Mouse (Mus musculus) neural tube, embryonic 14.5 days (tissue): ENCODE measurements around the gene Sppl2b. TPM values are rescaled to one million over a fixed set of nuclear protein-coding genes. Genes with fewer than 3 reads are reported as not detected.
A peak's percentile ranks its signal among the peaks of the same experiment; 100 is the strongest.

ENCODE experiments used
- ATAC-seq: fragments of 200-750 bp; cut with Nextera tagmentation; 2 replicates; pipeline ENCODE4 v1.8.0; 2017; ENCODE audit warnings: low read depth, mild to moderate bottlenecking, moderate TSS enrichment, moderate library complexity
- H3K27ac ChIP-seq: fragments of 300-500 bp; sonication (generic); 2 replicates; pipeline ENCODE4 v1.5.1; 2014; ENCODE audit warnings: low read depth, mild to moderate bottlenecking, control low read depth, low read length, moderate library complexity, mixed read lengths
- H3K27me3 ChIP-seq: fragments of 300-500 bp; sonication (generic); 2 replicates; pipeline ENCODE4 v1.6.1; 2014; ENCODE audit warnings: low read length; ENCODE audit not compliant: control insufficient read depth, insufficient read depth
- H3K36me3 ChIP-seq: fragments of 300-500 bp; sonication (generic); 2 replicates; pipeline ENCODE4 v1.6.1; 2014; ENCODE audit warnings: low read length, mixed read lengths; ENCODE audit not compliant: control insufficient read depth, insufficient read depth
- H3K4me1 ChIP-seq: fragments of 300-500 bp; sonication (generic); 2 replicates; pipeline ENCODE4 v1.6.1; 2014; ENCODE audit warnings: low read length; ENCODE audit not compliant: control insufficient read depth, insufficient read depth
- H3K4me2 ChIP-seq: fragments of 300-500 bp; sonication (generic); 2 replicates; pipeline ENCODE4 v1.6.1; 2014; ENCODE audit warnings: mild to moderate bottlenecking, low read depth, low read length, control low read depth
- H3K4me3 ChIP-seq: fragments of 300-500 bp; sonication (generic); 2 replicates; pipeline ENCODE4 v1.5.1; 2014; ENCODE audit warnings: low read depth, low read length, control low read depth, mixed read lengths
- H3K9ac ChIP-seq: fragments of 300-500 bp; sonication (generic); replicated peaks from 2 replicates; pipeline ENCODE4 v1.6.1; 2014; ENCODE audit warnings: low read depth, mild to moderate bottlenecking, control low read depth, low read length, mixed read lengths
- H3K9me3 ChIP-seq: fragments of 300-500 bp; sonication (generic); 2 replicates; pipeline ENCODE4 v1.6.1; 2016; ENCODE audit warnings: low read length; ENCODE audit not compliant: control insufficient read depth
- WGBS: fragments of 180-500 bp; shearing (Covaris S2); extraction: QIAGEN DNeasy Blood & Tissue Kit; methylation state at CpG from one replicate; pipeline ENCODE4 v1.1.7; 2014; 5-methylcytosine and 5-hydroxymethylcytosine counted together
- polyA plus RNA-seq: library from polyadenylated mRNA; unstranded; fragments of >200 nt; fragmentation: Nextera tagmentation; extraction: Ambion mirVana; gene quantifications from 2 replicates; pipeline ENCODE4 v1.2.1, GENCODE M21; 2014

Gene Sppl2b
- polyA plus RNA-seq, 1 experiment from 2014 or later = 61.5 TPM

DNA sequence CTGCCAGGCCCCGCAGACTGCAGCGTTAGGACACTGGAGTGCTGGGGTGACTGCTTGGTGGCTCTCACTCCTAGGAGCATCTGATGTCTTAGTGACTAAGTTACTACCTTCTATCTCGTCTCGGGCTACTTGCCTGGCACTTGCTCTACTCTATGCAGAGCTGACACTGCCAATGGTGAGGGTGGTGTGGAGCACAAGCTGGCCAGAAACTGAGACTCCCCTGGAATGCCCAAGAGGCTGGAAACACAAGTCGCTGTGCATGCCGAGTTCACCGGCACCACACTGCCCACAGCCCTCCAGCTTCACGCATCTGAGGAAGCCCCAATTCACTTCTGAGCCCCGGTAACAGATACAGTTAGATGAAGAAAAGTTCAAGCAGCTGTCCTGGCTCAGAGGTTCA is 19.0 kb downstream of the Sppl2b start:
- ATAC-seq = no peak
- WGBS = 82% methylated on average over 9 of the region's 9 CpGs
- Histone ChIP-seq H3K4me2 (no peak overlapping the region), H3K4me3 (no peak overlapping the region), H3K9me3 (no peaks in the 10 kb centered on the region), H3K9ac (0 out of 2 replicates have a peak overlapping the region, but pooled peaks have one; percentile 3), H3K36me3 (no peaks in the 10 kb centered on the region), H3K27me3 (no peaks in the 10 kb centered on the region), H3K4me1 (no peaks in the 10 kb centered on the region), H3K27ac (no peak overlapping the region)

DNA sequence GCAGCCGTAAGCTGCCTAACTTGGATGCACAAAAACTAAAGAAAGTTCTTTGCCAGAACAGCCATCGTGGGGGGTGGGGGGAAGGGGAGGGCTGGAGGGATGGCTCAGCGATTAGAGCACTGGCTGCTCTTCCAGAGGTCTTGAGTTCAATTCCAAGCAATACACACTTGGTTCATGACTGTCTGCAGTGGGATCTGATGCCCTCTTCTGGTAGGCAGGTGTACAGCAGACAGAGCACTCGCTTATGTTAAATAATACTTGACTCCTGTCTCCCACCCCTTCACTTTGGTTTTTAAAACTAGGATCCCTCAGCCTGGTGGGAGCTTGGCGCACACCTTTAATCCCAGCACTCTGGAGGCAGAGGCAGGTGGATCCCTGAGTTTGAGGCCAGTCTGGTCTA is 21.0 kb downstream of the Sppl2b start:
- WGBS = 28% methylated on average over 5 of the region's 5 CpGs

DNA sequence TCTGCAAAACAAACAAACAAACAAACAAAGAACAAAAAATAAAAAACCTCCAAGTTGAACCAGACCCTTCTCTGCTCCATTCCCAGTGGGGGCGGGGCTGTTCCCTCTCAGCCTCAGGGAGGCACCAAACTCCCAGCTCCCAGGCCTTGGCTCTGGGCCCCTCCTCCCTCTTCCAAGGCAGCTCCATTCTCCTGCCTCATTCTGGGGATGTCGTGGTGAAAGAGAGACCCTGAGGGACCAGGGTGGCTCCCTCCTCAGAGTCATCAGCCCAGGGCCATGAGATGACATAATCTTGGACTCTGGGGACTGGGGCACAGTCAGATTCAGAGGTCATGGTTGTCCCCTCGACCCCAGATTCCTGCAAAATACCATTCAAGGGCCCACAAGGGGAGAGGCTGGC is 21.5 kb downstream of the Sppl2b start:
- Histone ChIP-seq H3K4me3 (no peak overlapping the region), H3K27me3 (no peaks in the 10 kb centered on the region), H3K27ac (no peak overlapping the region), H3K36me3 (no peaks in the 10 kb centered on the region), H3K9ac (no peak overlapping the region), H3K4me2 (no peak overlapping the region), H3K9me3 (no peaks in the 10 kb centered on the region), H3K4me1 (no peaks in the 10 kb centered on the region)
- WGBS = 28% methylated on average over 3 of the region's 3 CpGs
- no peak for ATAC-seq

More for the DNA sequence above, 21.0 kb downstream of the Sppl2b start:
- no peak overlapping the region for H3K27ac ChIP-seq
- H3K4me3 ChIP-seq = no peak overlapping the region
- no peak for ATAC-seq
- no peaks in the 10 kb centered on the region for H3K36me3 ChIP-seq
- no peak overlapping the region for H3K4me2 ChIP-seq
- no peaks in the 10 kb centered on the region for H3K9me3 ChIP-seq
- no peaks in the 10 kb centered on the region for H3K4me1 ChIP-seq
- no peak overlapping the region for H3K9ac ChIP-seq
- no peaks in the 10 kb centered on the region for H3K27me3 ChIP-seq

DNA sequence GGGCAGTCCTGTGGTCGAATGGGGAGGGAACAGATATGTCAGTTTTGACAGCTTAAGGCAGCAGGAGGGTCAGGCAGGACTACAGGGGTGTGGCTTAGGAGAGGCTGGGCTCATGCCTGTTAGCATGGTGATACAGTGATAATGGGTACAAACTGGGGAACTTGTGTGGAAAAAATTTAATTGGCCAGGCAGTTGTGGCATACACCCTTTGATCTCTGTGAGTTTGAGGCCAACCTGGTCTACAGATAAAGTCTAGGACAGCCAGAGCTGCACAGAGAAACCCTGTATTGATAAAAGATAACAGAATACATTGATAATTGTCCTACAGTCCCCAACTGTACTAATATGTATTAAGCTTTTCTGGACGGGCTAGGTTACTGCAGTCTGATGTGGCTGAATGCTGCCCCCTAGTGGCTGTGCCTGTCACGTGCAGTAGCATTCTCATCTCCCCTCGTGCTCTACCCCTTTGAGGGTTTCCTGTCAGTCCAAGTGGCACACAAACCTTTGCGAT is 25.1 kb downstream of the Sppl2b start:
- WGBS = 25% methylated on average over 5 of the region's 5 CpGs
- no peak overlapping the region for H3K9ac ChIP-seq
- no peak overlapping the region for H3K4me3 ChIP-seq
- H3K27me3 ChIP-seq = no peaks in the 10 kb centered on the region
- no peaks in the 10 kb centered on the region for H3K4me1 ChIP-seq
- H3K36me3 ChIP-seq = no peaks in the 10 kb centered on the region
- H3K9me3 ChIP-seq = no peaks in the 10 kb centered on the region
- H3K4me2 ChIP-seq = no peak overlapping the region
- ATAC-seq = no peak; the same call in 1 of the 2 replicates
- H3K27ac ChIP-seq = no peak overlapping the region

DNA sequence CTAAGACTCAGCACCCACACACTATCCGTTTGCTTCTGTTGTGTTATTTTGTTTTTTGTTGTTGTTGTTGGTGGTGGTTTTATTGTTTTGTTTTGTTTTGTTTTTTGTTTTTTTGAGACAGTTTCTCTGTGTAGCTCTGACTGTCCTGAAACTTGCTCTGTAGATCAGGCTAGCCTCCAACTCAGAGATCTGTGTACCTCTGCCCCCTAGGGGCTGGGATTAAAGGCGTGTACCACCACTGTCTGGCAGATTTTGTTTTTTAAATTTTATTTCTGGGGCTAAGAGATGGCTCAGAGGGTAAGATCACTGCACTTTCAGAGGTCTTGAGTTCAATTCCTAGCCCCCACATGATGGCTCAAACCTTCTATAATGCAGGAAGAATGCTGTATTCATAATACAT is 25.8 kb downstream of the Sppl2b start:
- no peaks in the 10 kb centered on the region for H3K4me1 ChIP-seq
- H3K9me3 ChIP-seq = no peaks in the 10 kb centered on the region
- 76% methylated on average over 2 of the region's 2 CpGs for WGBS
- no peaks in the 10 kb centered on the region for H3K27me3 ChIP-seq
- no peaks in the 10 kb centered on the region for H3K36me3 ChIP-seq
- no peak for ATAC-seq
- no peak overlapping the region for H3K27ac ChIP-seq
- no peak overlapping the region for H3K4me3 ChIP-seq
- H3K9ac ChIP-seq = no peak overlapping the region
- H3K4me2 ChIP-seq = no peak overlapping the region

DNA sequence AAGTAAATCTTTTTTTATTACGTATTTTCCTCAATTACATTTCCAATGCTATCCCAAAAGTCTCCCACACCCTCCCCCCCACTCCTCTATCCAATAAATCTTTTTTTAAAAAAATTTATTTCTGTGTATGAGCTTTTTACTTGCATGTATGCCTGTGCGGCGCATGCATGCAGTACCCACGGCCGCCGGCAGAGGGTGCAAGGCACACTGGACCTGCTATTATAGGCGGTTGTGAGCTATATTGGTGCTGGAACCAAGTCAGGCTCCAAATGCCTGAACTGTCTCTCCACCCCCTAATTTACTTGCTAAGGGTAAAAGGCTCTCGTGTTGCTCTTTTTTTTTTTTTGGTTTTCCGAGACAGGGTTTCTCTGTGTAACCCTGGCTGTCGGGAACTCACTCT is 26.2 kb downstream of the Sppl2b start:
- H3K4me1 ChIP-seq = no peaks in the 10 kb centered on the region
- 22% methylated on average over 10 of the region's 10 CpGs for WGBS
- ATAC-seq = no peak
- H3K27me3 ChIP-seq = no peaks in the 10 kb centered on the region
- no peak overlapping the region for H3K27ac ChIP-seq
- no peaks in the 10 kb centered on the region for H3K36me3 ChIP-seq
- no peaks in the 10 kb centered on the region for H3K9me3 ChIP-seq
- no peak overlapping the region for H3K9ac ChIP-seq
- H3K4me2 ChIP-seq = no peak overlapping the region
- H3K4me3 ChIP-seq = no peak overlapping the region

DNA sequence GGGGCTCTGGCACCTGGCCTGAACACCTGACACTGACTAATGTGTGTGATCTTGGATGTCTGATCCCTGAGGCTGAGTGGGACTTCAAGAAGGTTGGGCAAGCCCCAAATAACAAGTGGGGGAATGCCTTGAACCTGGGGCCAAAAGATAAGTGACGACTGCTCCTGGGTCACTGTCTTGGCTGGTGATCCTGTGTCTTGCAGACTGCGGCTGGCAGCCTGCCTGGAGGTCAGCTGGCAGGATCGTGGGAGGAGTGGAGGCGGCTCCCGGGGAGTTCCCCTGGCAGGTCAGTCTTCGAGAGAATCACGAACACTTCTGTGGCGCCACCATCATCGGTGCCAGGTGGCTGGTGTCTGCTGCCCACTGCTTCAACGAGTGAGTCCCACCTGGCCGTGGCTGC is 32.1 kb downstream of the Sppl2b start:
- H3K4me2 ChIP-seq = no peak overlapping the region
- H3K4me3 ChIP-seq = no peak overlapping the region
- H3K4me1 ChIP-seq = no peaks in the 10 kb centered on the region
- no peak for ATAC-seq
- no peak overlapping the region for H3K27ac ChIP-seq
- no peak overlapping the region for H3K9ac ChIP-seq
- H3K27me3 ChIP-seq = no peaks in the 10 kb centered on the region
- no peaks in the 10 kb centered on the region for H3K36me3 ChIP-seq
- H3K9me3 ChIP-seq = no peaks in the 10 kb centered on the region
- 75% methylated on average over 11 of the region's 11 CpGs for WGBS

DNA sequence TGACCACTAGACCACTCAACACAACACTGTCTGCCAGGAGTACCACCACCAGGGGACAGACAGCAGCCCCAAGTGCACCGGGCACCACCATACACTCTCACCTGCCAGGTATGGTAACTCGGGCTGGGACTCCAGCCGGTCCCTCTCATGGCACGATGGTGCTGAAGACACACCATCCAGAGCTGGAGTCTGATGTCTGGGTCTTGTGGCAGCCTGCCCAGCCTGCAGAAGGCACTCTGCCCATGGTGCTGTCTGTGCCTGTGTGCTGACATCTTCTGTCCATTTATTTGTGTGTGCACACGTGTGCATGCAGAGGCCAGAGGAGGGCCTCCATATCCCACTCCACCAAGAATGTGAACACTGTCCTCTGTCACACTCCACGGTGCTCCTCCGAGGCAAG is 40.0 kb downstream of the Sppl2b start:
- Histone ChIP-seq H3K4me1 (peaks cover 17% of the 10 kb centered on the region), H3K4me2 (no peak overlapping the region), H3K27ac (no peak overlapping the region), H3K36me3 (peaks cover 6% of the 10 kb centered on the region; the same call in 1 of the 2 replicates), H3K27me3 (no peaks in the 10 kb centered on the region), H3K4me3 (no peak overlapping the region), H3K9me3 (no peaks in the 10 kb centered on the region), H3K9ac (no peak overlapping the region)
- WGBS = 91% methylated on average over 7 of the region's 7 CpGs
- ATAC-seq = no peak

DNA sequence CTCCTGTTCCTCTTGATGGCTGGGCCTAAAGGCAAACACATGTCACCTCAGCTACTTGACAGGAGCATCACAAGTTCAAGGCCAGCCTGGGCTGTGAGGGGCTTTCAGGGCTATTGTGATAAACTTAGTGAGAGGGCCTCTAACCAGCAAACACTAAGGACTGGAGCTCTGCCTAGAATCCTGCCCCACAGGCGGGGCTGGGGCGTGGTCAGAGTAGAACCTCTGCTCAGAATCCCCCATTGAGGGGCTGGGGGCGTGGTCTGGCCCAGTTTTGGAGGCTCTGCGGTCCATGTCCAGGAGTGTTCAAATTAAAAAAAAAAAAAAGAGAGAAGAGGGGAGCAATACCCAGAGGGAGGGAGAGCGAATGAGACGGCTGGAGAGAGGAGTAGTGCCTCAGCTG is 40.6 kb downstream of the Sppl2b start:
- ATAC-seq = no peak
- H3K9me3 ChIP-seq = no peaks in the 10 kb centered on the region
- no peak overlapping the region for H3K4me2 ChIP-seq
- no peak overlapping the region for H3K4me3 ChIP-seq
- peaks cover 6% of the 10 kb centered on the region; the same call in 1 of the 2 replicates for H3K36me3 ChIP-seq
- no peak overlapping the region for H3K9ac ChIP-seq
- no peaks in the 10 kb centered on the region for H3K27me3 ChIP-seq
- peaks cover 17% of the 10 kb centered on the region for H3K4me1 ChIP-seq
- WGBS = 92% methylated on average over 6 of the region's 6 CpGs
- no peak overlapping the region for H3K27ac ChIP-seq
